1 mouse cellular context compared by ENCODE assay signal in genomic region chr13:58146603-58147002, GRCm38 (mm10). TPM values are rescaled to one million over a fixed set of nuclear protein-coding genes. Genes with fewer than 3 reads are reported as not detected.
"Had no signal": no experiment of that assay in that cellular context is flagged by ENCODE, and none has a peak within 500 bp of the region (broad histone marks: within the 10 kb centered on the region; RNA-seq: fewer than 3 reads in every experiment).

No protein-coding gene starts in this region.

RNA-seq across cellular contexts. Expression of gene Klhl3, which starts 33.2 kb away (rescaled TPM):
- polyA plus RNA-seq: erythroblast, embryonic 14.5 days had no signal
